Mouse (Mus musculus) ES-E14 (cell line): ENCODE measurements at regions not wholly inside any gene's neighbourhood (a gene's known extent, or its start where the extent isn't known, plus 50 kb on each side); places are given as distances from the start of the nearest gene placed in this dataset.

Experiments used
- CHD2 ChIP-seq: IDR thresholded peaks from 2 replicates; pipeline ENCODE4 v1.6.1; 2014; ENCODE audit warnings: mild to moderate bottlenecking, low read depth, low read length, inconsistent platforms
- HCFC1 ChIP-seq: IDR thresholded peaks from 2 replicates; pipeline ENCODE4 v1.6.1; 2012; ENCODE audit warnings: low read length, inconsistent platforms, borderline replicate concordance; ENCODE audit not compliant: insufficient read depth
- MAFK ChIP-seq: IDR thresholded peaks from 2 replicates; pipeline ENCODE4 v1.6.1; 2014; ENCODE audit warnings: mild to moderate bottlenecking, low read depth, low read length, inconsistent platforms; ENCODE audit not compliant: insufficient read depth
- ZC3H11A ChIP-seq: IDR thresholded peaks from 2 replicates; pipeline ENCODE4 v1.6.1; 2012; ENCODE audit warnings: low read depth, mild to moderate bottlenecking, inconsistent platforms, low read length, borderline replicate concordance
- ZNF384 ChIP-seq: IDR thresholded peaks from 2 replicates; pipeline ENCODE4 v1.6.1; 2012; ENCODE audit warnings: low read depth, low read length, inconsistent platforms

- TF ChIP-seq CHD2 (no peak), ZNF384 (no peak), ZC3H11A (no peak), MAFK (no peak), HCFC1 (no peak)
Measured at GRCm38 (mm10) chr1:143074999-143075398, 565.5 kb upstream of the B3galt2 start.
